Mouse (Mus musculus) CD8-positive naive resting alpha-beta T cell, adult 2 months (primary cell): ENCODE results near the gene 2010111I01Rik.
"Not testable (repeated sequence)": the region's sequence is repeated elsewhere in the genome, so short reads cannot be mapped to it uniquely, and the experiment has no call there.

Experiments
- DNase-seq, 2 experiments: peaks; one replicate each; pipeline ENCODE4 v3.0.0; 2022; ENCODE audit warnings: low read depth in 2 of 2, low spot score in 2 of 2

The 2010111I01Rik gene

GRCm38 (mm10) chr13:63330236-63330860 lies 365.7 kb downstream of the 2010111I01Rik start:
- DNase-seq: no peak

DNA sequence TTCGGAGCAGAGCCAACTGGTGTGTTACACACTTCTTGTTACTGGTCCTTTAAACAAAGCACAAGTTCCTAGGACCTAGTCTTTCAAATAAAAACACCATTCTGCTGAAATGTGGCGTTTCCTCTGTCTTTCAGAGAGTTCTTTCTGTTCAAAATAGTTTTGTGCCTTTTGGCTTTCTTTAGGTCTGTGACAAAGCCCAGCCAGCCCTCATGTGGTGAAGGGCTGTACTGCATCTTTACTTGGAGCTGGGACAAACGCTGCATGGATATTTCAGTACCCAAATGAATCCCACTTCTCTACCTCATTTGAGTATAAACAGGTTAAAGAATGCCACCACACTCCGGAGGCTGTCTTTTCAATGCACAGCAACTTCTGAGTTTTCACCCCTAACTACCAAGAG lies 366.7 kb downstream of the 2010111I01Rik start:
- DNase-seq: peak in 1 of 2 experiments; percentile 36

- peak; percentile 39 to 58 for DNase-seq
Measured at GRCm38 (mm10) chr13:63332576-63333300, 368.0 kb downstream of the 2010111I01Rik start.

DNA sequence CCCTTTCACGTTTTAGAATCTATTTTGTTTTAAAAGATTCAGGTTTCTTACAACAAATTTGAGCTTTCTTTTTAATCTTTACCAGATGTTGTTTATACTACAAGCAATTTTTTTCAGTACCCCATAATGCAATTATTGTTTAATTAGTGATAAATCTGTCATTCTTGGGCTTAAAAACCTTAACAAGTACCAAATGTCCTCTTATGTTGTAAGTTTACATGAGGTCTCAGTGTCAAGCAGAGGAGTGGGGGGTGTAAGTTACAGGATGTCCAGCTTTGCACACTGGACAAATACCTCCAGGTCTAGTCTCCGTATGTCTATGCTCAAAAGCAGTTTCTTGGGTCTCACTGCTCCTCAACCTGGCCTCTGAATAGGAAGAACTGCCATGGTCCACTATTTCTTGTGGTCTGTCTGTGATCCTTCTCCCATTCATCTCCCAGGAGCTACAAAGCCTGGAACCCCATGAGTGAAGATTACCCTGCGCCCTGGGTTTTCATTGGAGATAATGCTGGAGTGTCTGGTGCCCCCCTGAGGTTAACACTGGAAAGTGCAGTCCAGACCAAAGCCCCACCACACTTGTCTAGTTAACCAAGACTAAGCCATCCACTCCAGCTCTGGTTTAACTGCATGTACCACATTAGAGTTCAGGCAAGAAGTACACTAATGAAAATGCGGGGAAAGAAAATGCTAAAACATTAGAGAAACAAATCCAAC lies 370.9 kb downstream of the 2010111I01Rik start:
- DNase-seq: peak in 1 of 2 experiments; percentile 30

- DNase-seq: no peak
Measured at GRCm38 (mm10) chr13:63336335-63336734, 371.6 kb downstream of the 2010111I01Rik start.

DNA sequence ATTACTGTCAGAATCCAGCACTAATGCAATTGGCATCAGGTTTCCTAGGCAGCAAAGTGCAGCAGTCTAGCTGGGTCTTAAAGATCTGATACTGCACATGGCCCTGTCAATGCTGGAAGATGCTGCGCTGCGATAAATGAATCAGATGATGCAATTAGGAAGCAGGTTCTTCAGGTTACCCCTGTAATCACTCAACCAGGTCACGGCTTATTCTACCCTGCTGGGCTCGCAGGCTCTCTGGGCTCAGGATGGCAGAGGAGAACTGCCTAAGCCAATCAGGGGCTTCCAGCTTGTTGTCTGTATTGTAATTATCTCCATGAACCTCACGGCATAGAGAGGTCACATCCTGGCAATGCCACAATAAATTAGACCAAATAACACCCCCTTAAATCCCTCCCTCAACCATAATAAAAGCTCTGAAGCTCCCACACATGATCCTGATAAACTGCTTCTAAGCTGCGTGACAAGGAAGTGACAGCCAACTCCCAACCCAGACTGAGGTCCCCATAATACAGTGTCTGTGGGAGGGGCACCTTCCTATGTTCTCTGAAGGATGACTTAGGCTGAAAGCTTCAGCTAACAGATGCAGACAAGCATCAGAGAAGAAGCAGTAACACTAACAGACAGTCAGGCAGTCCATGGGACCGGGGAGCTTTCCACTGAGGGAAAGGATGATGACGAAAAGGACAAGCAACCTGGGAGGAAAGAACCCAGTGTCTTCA lies 372.7 kb downstream of the 2010111I01Rik start:
- DNase-seq: no peak

DNA sequence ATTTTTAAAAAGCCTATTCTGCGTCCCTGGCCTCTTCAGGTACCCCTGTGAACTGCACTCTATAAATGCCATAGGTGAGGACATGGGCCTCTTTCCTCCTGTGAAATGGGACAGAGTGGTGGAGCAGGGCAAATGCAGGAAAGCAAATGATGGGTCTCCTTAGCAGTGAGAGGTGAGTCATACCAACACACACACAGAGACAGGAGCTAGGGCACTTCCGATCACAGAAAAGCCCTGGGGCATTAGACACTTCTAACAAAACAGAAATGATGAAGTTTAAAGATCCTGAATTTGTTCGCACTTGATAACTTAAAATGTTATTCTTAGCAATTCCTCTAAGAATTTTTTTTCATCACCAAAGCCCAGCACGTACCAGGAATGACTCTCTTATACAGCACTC lies 375.3 kb downstream of the 2010111I01Rik start:
- DNase-seq: no peak

GRCm38 (mm10) chr13:63342781-63343180 lies 378.1 kb downstream of the 2010111I01Rik start:
- DNase-seq: no peak

DNA sequence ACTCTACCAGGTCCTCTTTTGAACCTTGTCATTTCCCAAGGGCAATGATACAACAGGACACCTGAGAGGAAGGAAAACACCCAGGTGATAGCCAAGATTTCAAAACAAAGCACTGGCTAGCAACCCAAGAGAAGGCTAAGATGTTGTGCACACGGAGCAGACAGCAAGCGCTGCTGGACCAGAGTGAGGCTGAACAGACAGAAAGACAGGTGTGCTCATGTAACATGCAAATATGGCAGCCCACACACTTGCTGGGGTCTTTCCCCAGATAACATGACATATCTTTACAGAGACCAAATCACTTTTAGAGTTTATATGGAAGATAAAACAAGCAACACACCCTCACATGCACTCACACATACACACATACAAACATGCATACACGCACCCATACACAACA lies 379.8 kb downstream of the 2010111I01Rik start:
- no peak for DNase-seq

DNA sequence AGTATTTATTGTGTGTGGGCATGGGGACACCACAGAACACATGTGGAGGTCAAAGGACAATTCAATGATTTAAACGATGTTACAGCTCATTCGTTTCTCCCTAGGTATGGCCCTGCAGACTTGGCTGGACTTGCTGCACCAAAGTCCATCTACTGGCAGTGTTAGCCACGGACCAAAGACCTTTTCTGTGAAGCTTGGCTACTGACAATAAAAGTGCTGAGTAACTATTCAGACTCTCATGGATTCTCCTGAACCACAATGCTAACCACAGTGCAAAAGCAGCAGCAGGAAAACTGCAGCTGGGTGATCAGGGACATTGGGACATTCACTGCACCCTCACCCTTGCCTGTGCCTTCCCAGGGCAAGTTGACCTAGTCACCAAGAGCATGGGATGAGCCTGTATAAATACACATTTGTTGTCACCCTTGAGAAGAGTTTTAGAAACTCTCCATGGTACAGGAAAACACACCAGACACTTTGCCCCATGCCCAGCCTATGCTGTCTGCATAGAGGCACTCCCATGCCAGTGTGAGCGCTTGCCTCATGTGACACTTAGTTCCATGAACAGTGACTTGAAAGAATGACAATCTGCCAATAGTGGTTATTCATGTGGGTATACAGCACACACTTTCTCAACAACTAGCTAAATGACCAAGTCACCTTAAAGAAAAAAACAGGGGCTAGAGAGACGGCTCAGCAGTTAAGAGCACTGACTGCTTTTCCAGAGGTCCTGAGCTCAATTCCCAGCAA lies 381.0 kb downstream of the 2010111I01Rik start:
- DNase-seq: no peak

DNA sequence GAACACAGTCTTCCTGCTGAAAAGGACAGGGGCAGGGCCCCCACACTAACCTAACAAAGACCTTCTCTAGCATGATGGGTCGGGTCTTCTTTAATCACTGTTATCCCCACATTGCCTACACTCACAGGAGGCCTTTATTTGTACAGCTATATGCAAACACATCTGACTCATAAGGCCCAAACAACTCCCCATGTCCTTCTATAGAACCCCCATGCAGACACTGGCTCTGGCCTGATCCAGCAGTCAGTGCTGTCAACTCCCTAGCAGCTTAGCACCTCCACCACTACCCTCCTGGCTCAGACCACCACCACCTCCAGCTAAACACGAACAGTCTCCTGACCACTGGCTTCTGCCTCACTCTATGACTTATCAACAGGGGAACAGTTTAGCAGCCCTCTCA lies 382.9 kb downstream of the 2010111I01Rik start:
- DNase-seq: no peak

- DNase-seq: no peak
Measured at GRCm38 (mm10) chr13:63350076-63350475, 385.4 kb downstream of the 2010111I01Rik start.

DNA sequence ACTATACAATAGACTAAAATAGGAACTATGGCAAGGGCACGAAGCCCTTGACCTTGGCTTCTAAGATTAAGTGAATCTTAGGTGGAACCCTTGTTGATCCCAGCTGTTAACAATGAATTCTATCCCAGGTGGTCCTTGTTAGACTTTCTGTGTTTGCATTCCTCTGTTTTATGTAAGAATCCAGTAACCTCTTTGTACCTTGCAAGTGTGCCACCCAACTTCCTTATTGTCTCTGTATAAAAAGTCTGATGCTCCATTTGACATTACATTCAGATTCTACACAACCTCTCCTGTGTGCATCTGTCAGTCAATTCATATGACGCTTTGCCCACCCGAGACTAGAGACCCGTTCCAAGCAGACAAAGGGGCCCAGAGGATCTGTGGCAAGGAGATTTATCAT lies 388.6 kb downstream of the 2010111I01Rik start:
- not testable (repeated sequence) for DNase-seq

DNA sequence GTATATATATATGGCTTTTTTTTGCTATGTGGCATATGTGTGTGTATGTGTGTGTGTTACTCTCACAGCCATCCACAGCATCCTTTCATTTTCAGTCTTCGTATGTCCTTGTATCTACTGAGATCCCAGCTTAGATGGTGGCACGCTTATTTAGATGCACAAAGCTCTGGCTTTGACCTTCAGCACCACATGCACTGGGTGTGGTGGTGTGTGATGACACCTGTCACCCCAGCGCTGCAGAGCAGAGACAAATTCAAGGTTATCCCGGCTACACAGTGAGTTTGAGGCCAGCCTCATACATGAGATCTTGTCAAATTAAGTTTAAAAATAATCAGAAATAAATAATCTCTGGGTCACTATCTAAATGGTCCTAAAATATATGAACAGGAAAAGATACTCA lies 391.4 kb downstream of the 2010111I01Rik start:
- no peak for DNase-seq

- DNase-seq: peak; percentile 19 to 57
Measured at GRCm38 (mm10) chr13:63356558-63356957, 391.9 kb downstream of the 2010111I01Rik start.

DNA sequence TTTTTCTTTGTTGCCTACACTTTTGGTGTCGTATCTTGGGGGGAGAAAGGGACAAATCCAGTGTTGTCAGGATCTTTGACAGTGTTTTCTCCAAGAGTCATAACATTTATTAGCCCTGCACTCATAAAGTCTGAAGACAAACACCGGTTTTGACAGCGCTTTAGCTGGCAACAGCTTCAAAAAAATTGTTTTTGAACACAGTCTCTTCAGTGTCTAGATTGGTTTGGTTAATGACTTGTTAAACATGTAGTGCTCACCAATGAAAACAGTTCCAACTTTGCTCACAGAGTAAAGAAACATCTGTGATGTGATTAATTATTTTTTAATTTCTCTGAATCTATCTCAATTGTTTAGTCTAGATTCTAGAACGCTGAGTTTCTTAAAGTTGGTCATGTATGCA lies 394.7 kb downstream of the 2010111I01Rik start:
- no peak for DNase-seq

DNA sequence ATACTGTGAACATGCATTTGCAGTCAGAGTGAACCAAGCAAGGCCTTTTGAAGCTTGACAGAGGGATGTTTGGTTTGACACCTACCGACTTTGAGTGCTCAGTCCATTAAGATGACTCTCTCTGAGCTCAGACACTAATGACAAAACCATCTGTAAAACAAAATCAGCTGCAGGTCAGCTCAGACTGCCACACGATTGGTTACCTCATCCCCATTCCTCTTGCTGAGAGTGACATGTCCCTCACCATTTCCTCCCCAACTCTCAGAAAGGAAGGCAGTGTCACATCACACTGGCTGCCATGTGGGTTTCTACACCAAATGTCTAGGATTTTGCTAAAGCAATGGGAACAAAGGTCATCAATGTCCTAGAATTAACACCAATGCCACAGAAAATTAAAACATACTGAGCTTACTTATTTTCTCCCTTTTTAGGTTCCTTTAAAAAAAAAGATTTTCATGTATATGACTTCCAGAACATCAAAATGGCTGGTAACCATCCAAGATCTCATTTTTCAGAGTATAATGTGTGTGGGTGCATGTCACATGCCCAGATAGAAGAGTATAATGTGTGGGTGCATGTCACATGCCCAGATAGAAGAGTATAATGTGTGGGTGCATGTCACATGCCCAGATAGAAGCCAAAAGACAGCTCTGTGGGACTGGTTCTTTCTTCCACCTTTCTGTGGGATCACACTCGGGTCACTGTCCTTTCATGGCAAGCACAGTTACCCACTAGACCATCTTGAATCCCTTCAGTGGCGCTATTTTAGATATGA lies 395.6 kb downstream of the 2010111I01Rik start:
- no peak for DNase-seq

- DNase-seq: no peak
Measured at GRCm38 (mm10) chr13:63361755-63362154, 397.1 kb downstream of the 2010111I01Rik start.

DNA sequence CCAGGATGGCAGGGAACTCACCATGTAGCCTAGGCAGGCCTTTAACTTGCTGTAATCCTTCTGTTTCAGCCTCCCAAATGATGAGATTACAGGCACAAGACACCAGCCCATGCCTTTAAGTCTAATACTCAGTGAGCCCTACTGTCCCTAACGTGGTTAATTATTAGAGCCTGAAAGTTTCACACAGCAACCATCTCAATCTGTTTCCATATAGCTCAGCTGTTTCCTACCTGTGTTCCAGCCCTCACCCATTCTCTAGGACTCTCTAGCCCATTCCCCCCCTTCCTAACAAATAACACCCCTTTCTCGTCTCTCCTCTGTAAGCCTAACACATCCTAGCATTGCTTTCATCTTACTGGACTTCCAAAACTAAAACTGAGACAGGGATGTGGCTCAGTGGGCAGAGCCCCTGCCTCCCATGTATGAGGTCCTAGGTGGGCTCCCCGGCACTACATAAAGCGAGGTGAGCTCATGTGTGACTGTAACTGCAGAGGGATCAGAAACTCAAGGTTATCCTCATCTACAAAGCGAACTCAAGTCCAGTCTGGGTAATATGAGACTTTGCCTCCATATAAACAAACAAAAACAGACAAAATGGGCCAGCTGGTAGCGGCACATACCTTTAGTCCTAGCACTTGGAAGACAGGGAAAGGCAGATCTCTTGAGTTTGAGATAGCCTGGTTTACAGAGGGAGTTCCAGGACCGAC lies 408.9 kb downstream of the 2010111I01Rik start:
- DNase-seq: no peak
